Mouse (Mus musculus) bone marrow macrophage, adult 2 months (primary cell): ENCODE measurements at regions not wholly inside any gene's neighbourhood (a gene's known extent, or its start where the extent isn't known, plus 50 kb on each side); places are given as distances from the start of the nearest gene placed in this dataset.

Experiments
- CTCF ChIP-seq: IDR thresholded peaks from 2 replicates; pipeline ENCODE4 v1.5.1; 2012; ENCODE audit warnings: low read depth, mild to moderate bottlenecking, low read length, moderate library complexity
- POLR2A ChIP-seq: IDR thresholded peaks from 2 replicates; pipeline ENCODE4 v1.6.1; 2012; ENCODE audit warnings: mild to moderate bottlenecking, low read depth, low read length, borderline replicate concordance

- peak; percentile 43; the same call in 1 of the 2 replicates for TF ChIP-seq CTCF
- TF ChIP-seq POLR2A: no peak
These were observed 88.8 kb upstream of the Ttc29 start for GRCm38 (mm10) chr8:78124248-78124647.
